ENCODE assay signal across 20 mouse cellular contexts in genomic region chr10:54047885-54048284, GRCm38 (mm10). TPM values are rescaled to one million over a fixed set of nuclear protein-coding genes. Genes with fewer than 3 reads are reported as not detected.
DNase-seq lines count a peak whose midpoint lies in the region; ATAC-seq lines count a peak whose summit lies in the region.
"Had no signal": no experiment of that assay in that cellular context is flagged by ENCODE, and none has a peak within 500 bp of the region (broad histone marks: within the 10 kb centered on the region; RNA-seq: fewer than 3 reads in every experiment).

No protein-coding gene starts in this region.

- H3K4me3 ChIP-seq in kidney, embryonic 16.5 days (ENCODE audit: low read length), result no peak overlapping the region
- no peak overlapping the region for H3K4me3 ChIP-seq in embryonic facial prominence, embryonic 14.5 days (ENCODE audit: low read depth, low read length)
- H3K4me3 ChIP-seq in hindbrain, embryonic 12.5 days, result no peak overlapping the region
- no peak overlapping the region for H3K4me3 ChIP-seq in forebrain, embryonic 13.5 days
- H3K4me3 ChIP-seq: embryonic facial prominence, embryonic 13.5 days; gastrocnemius, adult 2 months; heart, embryonic 10.5 days; hindbrain, embryonic 13.5 days; midbrain, embryonic 13.5 days had no signal

- no peaks in the 10 kb centered on the region for H3K4me1 ChIP-seq in kidney, embryonic 16.5 days (ENCODE audit: insufficient read depth, low read length)
- H3K4me1 ChIP-seq in embryonic facial prominence, embryonic 14.5 days (ENCODE audit: control insufficient read depth, insufficient read depth, low read length), result no peaks in the 10 kb centered on the region
- H3K4me1 ChIP-seq in hindbrain, embryonic 12.5 days, result no peaks in the 10 kb centered on the region
- no peaks in the 10 kb centered on the region for H3K4me1 ChIP-seq in forebrain, embryonic 13.5 days
- H3K4me1 ChIP-seq: hindbrain, embryonic 13.5 days; midbrain, embryonic 13.5 days had no signal

- H3K36me3 ChIP-seq in kidney, embryonic 16.5 days (ENCODE audit: insufficient read depth, low read length), result no peaks in the 10 kb centered on the region
- no peaks in the 10 kb centered on the region for H3K36me3 ChIP-seq in embryonic facial prominence, embryonic 14.5 days (ENCODE audit: control insufficient read depth, insufficient read depth, low read length)
- no peaks in the 10 kb centered on the region for H3K36me3 ChIP-seq in hindbrain, embryonic 12.5 days
- H3K36me3 ChIP-seq in forebrain, embryonic 13.5 days (ENCODE audit: poor library complexity, severe bottlenecking), result no peaks in the 10 kb centered on the region
- H3K36me3 ChIP-seq: embryonic facial prominence, embryonic 13.5 days; heart, embryonic 10.5 days; hindbrain, embryonic 13.5 days; midbrain, embryonic 13.5 days had no signal

- peak; percentile 49; the same call in 1 of the 2 replicates for ATAC-seq in kidney, embryonic 16.5 days (ENCODE audit: low FRiP score, low TSS enrichment)
- ATAC-seq in embryonic facial prominence, embryonic 14.5 days (ENCODE audit: low read depth), result no peak
- no peak for ATAC-seq in hindbrain, embryonic 12.5 days (ENCODE audit: low FRiP score)
- ATAC-seq in forebrain, embryonic 13.5 days, result no peak
- ATAC-seq: midbrain, embryonic 13.5 days had no signal

- 61% methylated on average over 4 of the region's 4 CpGs for WGBS in kidney, embryonic 16.5 days
- WGBS in embryonic facial prominence, embryonic 14.5 days, result 40% methylated on average over 4 of the region's 4 CpGs
- 83% methylated on average over 4 of the region's 4 CpGs for WGBS in hindbrain, embryonic 12.5 days
- 93% methylated on average over 4 of the region's 4 CpGs for WGBS in forebrain, embryonic 13.5 days

- H3K9me3 ChIP-seq in kidney, embryonic 16.5 days (ENCODE audit: low read length), result no peaks in the 10 kb centered on the region
- no peaks in the 10 kb centered on the region for H3K9me3 ChIP-seq in embryonic facial prominence, embryonic 14.5 days (ENCODE audit: control insufficient read depth, low read length)
- no peaks in the 10 kb centered on the region for H3K9me3 ChIP-seq in hindbrain, embryonic 12.5 days (replicated peaks)
- no peaks in the 10 kb centered on the region for H3K9me3 ChIP-seq in forebrain, embryonic 13.5 days (replicated peaks)
- H3K9me3 ChIP-seq: embryonic facial prominence, embryonic 13.5 days; heart, embryonic 10.5 days; hindbrain, embryonic 13.5 days; midbrain, embryonic 13.5 days had no signal

- no peak overlapping the region for H3K27ac ChIP-seq in kidney, embryonic 16.5 days (ENCODE audit: low read length)
- no peak overlapping the region for H3K27ac ChIP-seq in embryonic facial prominence, embryonic 14.5 days (replicated peaks; ENCODE audit: low read depth, low read length)
- H3K27ac ChIP-seq in hindbrain, embryonic 12.5 days, result no peak overlapping the region
- H3K27ac ChIP-seq in forebrain, embryonic 13.5 days, result no peak overlapping the region
- H3K27ac ChIP-seq: embryonic facial prominence, embryonic 13.5 days; gastrocnemius, adult 2 months; heart, embryonic 10.5 days; hindbrain, embryonic 13.5 days; midbrain, embryonic 13.5 days had no signal

- no peak for DNase-seq in kidney, postnatal 10 days
- peak; percentile 50 for DNase-seq in 416B (ENCODE audit: low read depth)
- peak; percentile 56 for DNase-seq in embryonic facial prominence, embryonic 14.5 days (ENCODE audit: low spot score)
- DNase-seq in thymus, postnatal 0 days (ENCODE audit: low spot score), result peak; percentile 87
- no peak for DNase-seq in ovary, postnatal 14 days (ENCODE audit: low spot score)
- DNase-seq: adrenal gland, adult 8-10 months; B cell, adult 2 months; cerebellum, adult 9-11 months; gastrocnemius, adult 2 months; heart, postnatal 14 days; lung, adult 2 months; right cerebral cortex, postnatal 14 days had no signal

- no peaks in the 10 kb centered on the region for H3K27me3 ChIP-seq in kidney, embryonic 16.5 days (ENCODE audit: insufficient read depth, low read length)
- no peaks in the 10 kb centered on the region for H3K27me3 ChIP-seq in embryonic facial prominence, embryonic 14.5 days (replicated peaks; ENCODE audit: control insufficient read depth, insufficient read depth, low read length)
- H3K27me3 ChIP-seq in hindbrain, embryonic 12.5 days, result no peaks in the 10 kb centered on the region
- H3K27me3 ChIP-seq in forebrain, embryonic 13.5 days, result no peaks in the 10 kb centered on the region
- H3K27me3 ChIP-seq: embryonic facial prominence, embryonic 13.5 days; hindbrain, embryonic 13.5 days; midbrain, embryonic 13.5 days had no signal

- no peak overlapping the region for H3K9ac ChIP-seq in kidney, embryonic 16.5 days (replicated peaks; ENCODE audit: low read length)
- H3K9ac ChIP-seq in embryonic facial prominence, embryonic 14.5 days (ENCODE audit: low read depth, low read length), result no peak overlapping the region
- H3K9ac ChIP-seq in hindbrain, embryonic 12.5 days, result no peak overlapping the region
- no peak overlapping the region for H3K9ac ChIP-seq in forebrain, embryonic 13.5 days
- H3K9ac ChIP-seq: embryonic facial prominence, embryonic 13.5 days; hindbrain, embryonic 13.5 days; midbrain, embryonic 13.5 days had no signal

- H3K4me2 ChIP-seq in kidney, embryonic 16.5 days (replicated peaks; ENCODE audit: low read depth, low read length), result no peak overlapping the region
- H3K4me2 ChIP-seq in embryonic facial prominence, embryonic 14.5 days (ENCODE audit: low read depth, low read length), result no peak overlapping the region
- H3K4me2 ChIP-seq in hindbrain, embryonic 12.5 days (replicated peaks), result no peak overlapping the region
- H3K4me2 ChIP-seq in forebrain, embryonic 13.5 days, result no peak overlapping the region
- H3K4me2 ChIP-seq: embryonic facial prominence, embryonic 13.5 days; hindbrain, embryonic 13.5 days; liver, embryonic 11.5 days; midbrain, embryonic 13.5 days had no signal

RNA-seq across cellular contexts. Expression of gene Man1a, which starts 28.5 kb away (rescaled TPM):
- 6.5 and 8.4 TPM in 2 replicates for polyA plus RNA-seq in kidney, embryonic 16.5 days (2015; fragmentation: Nextera tagmentation; extraction: Ambion mirVana)
- 11.3 and 12.8 TPM in 2 replicates for polyA plus RNA-seq in embryonic facial prominence, embryonic 14.5 days (2014; fragmentation: Nextera tagmentation; extraction: Ambion mirVana)
- polyA plus RNA-seq in thymus, postnatal 0 days (2015; fragmentation: Nextera tagmentation; extraction: Ambion mirVana), result 18.6 and 21.5 TPM in 2 replicates
- polyA plus RNA-seq in hindbrain, embryonic 12.5 days (2016; fragmentation: Nextera tagmentation; extraction: Ambion mirVana), result 5.3 and 6.4 TPM in 2 replicates
- polyA plus RNA-seq in forebrain, embryonic 13.5 days (2015; fragmentation: Nextera tagmentation; extraction: Ambion mirVana), result 1.2 and 1.4 TPM in 2 replicates

Comparison
In these comparisons a context has a peak if more than half of its experiments do, and no peak if none do; other contexts are left out.
1. DNase-seq: peak in 416B (single experiment), embryonic facial prominence, embryonic 14.5 days (single experiment) and thymus, postnatal 0 days (single experiment); none in kidney, postnatal 10 days (single experiment) and ovary, postnatal 14 days (single experiment).